Mouse (Mus musculus) liver, embryonic 13.5 days (tissue): ENCODE measurements around the gene Ciao2a. TPM values are rescaled to one million over a fixed set of nuclear protein-coding genes. Genes with fewer than 3 reads are reported as not detected.

Experiments used
- ATAC-seq: fragments of 200-750 bp; cut with Nextera tagmentation; 2 replicates; pipeline ENCODE4 v1.8.0; 2017; ENCODE audit warnings: low read depth, mild to moderate bottlenecking, moderate number of reproducible peaks, moderate library complexity
- DNase-seq: peaks from one replicate; pipeline ENCODE4 v3.0.0; 2022
- H3K27ac ChIP-seq: fragments of 300-500 bp; sonication (generic); 2 replicates; pipeline ENCODE4 v1.5.1; 2015; ENCODE audit warnings: moderate library complexity, mild to moderate bottlenecking, inconsistent platforms
- H3K27me3 ChIP-seq: fragments of 300-500 bp; sonication (generic); 2 replicates; pipeline ENCODE4 v1.6.1; 2015; ENCODE audit warnings: mild to moderate bottlenecking, inconsistent platforms
- H3K36me3 ChIP-seq: fragments of 300-500 bp; sonication (generic); 2 replicates; pipeline ENCODE4 v1.6.1; 2015; ENCODE audit warnings: mild to moderate bottlenecking, inconsistent platforms
- H3K4me1 ChIP-seq: fragments of 300-500 bp; sonication (generic); replicated peaks from 2 replicates; pipeline ENCODE4 v1.6.1; 2015; ENCODE audit warnings: inconsistent platforms
- H3K4me2 ChIP-seq: fragments of 300-500 bp; sonication (generic); 2 replicates; pipeline ENCODE4 v1.6.1; 2015; ENCODE audit warnings: inconsistent platforms, mild to moderate bottlenecking, moderate library complexity
- H3K4me3 ChIP-seq: fragments of 300-500 bp; sonication (generic); replicated peaks from 2 replicates; pipeline ENCODE4 v1.5.1; 2015; ENCODE audit warnings: mild to moderate bottlenecking, inconsistent platforms
- H3K9ac ChIP-seq: fragments of 300-500 bp; sonication (generic); 2 replicates; pipeline ENCODE4 v1.6.1; 2015; ENCODE audit warnings: mild to moderate bottlenecking, inconsistent platforms
- H3K9me3 ChIP-seq: fragments of 300-500 bp; sonication (generic); replicated peaks from 2 replicates; pipeline ENCODE4 v1.6.1; 2016; ENCODE audit warnings: inconsistent platforms
- WGBS: fragments of 180-500 bp; shearing (Covaris S2); methylation state at CpG from one replicate; pipeline ENCODE4 v1.1.7; 2015; ENCODE audit not compliant: insufficient replicate concordance; 5-methylcytosine and 5-hydroxymethylcytosine counted together
- polyA plus RNA-seq: library from polyadenylated mRNA; unstranded; fragments of >200 nt; fragmentation: Nextera tagmentation; extraction: Ambion mirVana; gene quantifications from 2 replicates; pipeline ENCODE4 v1.2.1, GENCODE M21; 2015

Gene Ciao2a
- polyA plus RNA-seq, 1 experiment from 2014 or later: 196 TPM

DNA sequence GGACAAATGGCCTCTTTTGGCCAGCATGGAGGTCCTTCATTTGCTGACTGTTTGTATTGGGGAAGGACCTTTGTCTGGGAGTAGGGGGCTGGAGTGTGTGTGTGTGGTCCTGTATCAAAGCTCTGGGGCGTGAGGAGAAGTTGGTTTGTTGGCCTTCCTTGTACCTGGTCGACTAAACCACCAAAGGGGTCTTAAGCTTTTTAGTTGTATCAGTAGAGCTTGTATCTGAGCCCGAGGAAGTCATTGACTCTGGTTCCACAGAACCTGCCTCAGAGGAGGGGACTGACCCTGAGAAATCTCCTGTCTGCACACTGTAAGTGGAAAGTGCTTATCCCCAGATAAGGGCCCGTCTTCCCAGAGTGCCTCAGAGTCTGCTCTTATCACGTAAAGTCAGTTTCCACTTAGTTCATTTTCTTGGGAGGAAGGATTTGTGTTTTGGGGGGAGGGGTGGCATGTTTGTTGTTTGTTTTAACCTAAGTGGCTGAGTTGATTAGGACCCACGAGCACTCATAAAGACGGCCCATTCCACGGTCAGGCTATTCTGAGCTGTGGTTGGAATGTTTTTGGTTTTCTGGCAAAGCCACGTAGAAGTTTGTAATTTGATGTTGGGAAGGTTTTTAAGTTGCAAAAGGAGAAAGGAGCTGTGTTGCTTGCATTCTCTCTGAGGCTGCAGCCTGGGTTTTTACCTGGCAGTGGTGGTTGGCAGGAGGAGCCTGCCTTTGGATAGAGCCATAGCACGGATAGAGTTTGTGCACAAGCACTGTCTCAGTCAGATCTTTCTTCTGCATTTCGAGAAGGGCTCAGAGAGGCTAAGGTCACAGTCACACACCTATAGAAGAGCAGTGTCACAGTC lies 55.6 kb downstream of the Ciao2a start:
- ATAC-seq (peak; percentile 92), DNase-seq (peak; percentile 88)
- Histone ChIP-seq H3K27me3 (no peaks in the 10 kb centered on the region), H3K36me3 (no peaks in the 10 kb centered on the region), H3K9me3 (no peaks in the 10 kb centered on the region), H3K9ac (peak overlapping the region; percentile 78), H3K4me3 (peak overlapping the region; percentile 43), H3K4me2 (peak overlapping the region; percentile 71), H3K27ac (peak overlapping the region; percentile 99), H3K4me1 (peaks cover 100% of the 10 kb centered on the region)
- WGBS: 8% methylated on average over 11 of the region's 11 CpGs

DNA sequence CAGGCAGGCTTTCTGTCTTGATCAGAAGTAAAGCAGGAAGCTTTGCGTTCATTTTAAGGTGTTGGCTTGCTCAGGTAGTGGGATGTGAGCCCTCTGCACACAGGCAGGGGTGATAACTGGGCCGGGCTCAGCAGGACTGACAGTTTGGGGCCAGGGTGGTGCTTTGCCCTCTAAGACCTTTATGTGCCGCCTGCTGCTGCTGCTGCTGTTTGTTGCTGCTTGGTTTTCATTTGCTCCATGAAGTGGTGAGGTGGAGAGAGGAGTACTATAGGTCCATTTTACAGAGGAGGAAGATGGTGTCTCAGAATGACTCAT lies 56.2 kb downstream of the Ciao2a start:
- 20% methylated on average over 3 of the region's 3 CpGs for WGBS
- H3K27ac ChIP-seq: peak overlapping the region; percentile 99

DNA sequence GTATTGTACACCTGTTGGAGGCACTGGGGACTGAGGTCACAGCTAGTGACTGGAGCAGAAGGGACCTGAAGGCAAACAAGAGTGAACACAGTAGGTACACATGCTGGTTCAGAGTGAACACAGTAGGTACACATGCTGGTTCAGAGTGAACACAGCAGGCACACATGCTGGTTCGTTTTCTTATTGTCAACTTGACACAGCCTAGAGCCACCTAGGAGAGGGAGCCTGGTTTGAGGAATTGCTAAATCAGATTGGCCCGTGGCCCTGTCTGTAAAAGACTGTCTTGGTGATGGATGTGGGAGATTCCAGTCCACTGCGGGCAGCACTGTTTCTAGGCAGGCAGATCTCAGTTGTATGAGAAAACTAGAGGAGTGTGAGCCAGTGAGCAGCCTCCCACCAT lies 56.6 kb downstream of the Ciao2a start:
- Histone ChIP-seq H3K36me3 (no peaks in the 10 kb centered on the region), H3K4me3 (peak overlapping the region; percentile 43; the same call in 1 of the 2 replicates), H3K27me3 (no peaks in the 10 kb centered on the region), H3K9ac (peak overlapping the region; percentile 78), H3K9me3 (no peaks in the 10 kb centered on the region), H3K4me1 (peaks cover 99% of the 10 kb centered on the region), H3K27ac (peak overlapping the region; percentile 99), H3K4me2 (peak overlapping the region; percentile 71)
- ATAC-seq (no peak), DNase-seq (no peak)
- 52% methylated on average over 3 of the region's 3 CpGs for whole genome bisulfite sequencing

More for the DNA sequence above, 56.2 kb downstream of the Ciao2a start:
- DNase-seq (peak; percentile 51), ATAC-seq (peak; percentile 46)
- Histone ChIP-seq H3K9ac (peak overlapping the region; percentile 78), H3K4me1 (peaks cover 100% of the 10 kb centered on the region), H3K27me3 (no peaks in the 10 kb centered on the region), H3K4me3 (peak overlapping the region; percentile 43), H3K36me3 (no peaks in the 10 kb centered on the region), H3K9me3 (no peaks in the 10 kb centered on the region), H3K4me2 (peak overlapping the region; percentile 71)

DNA sequence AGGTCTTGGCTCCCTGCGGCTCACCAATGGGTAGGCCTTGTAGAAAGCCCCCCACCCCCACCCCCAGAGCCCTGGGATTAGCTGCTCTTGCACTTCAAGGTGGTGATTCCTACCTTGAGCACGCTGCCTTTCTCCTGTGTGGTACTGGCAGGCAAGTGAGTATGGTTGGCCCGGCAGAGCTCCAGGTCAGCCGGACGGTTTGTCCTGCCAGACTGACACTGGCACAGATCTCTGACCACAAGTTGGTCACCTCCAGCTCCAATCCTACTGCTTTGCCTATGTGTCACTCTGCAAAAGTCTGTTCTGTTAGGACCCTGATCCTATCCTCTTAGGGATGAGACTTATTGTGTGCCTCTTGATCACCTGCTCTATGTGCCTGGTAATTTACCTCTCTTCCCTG lies 58.2 kb downstream of the Ciao2a start:
- H3K4me3 ChIP-seq: no peak overlapping the region
- ATAC-seq (no peak), DNase-seq (no peak)
- no peak overlapping the region for H3K4me2 ChIP-seq
- WGBS: 82% methylated on average over 5 of the region's 5 CpGs
- no peaks in the 10 kb centered on the region for H3K36me3 ChIP-seq
- H3K27me3 ChIP-seq: no peaks in the 10 kb centered on the region
- H3K9me3 ChIP-seq: no peaks in the 10 kb centered on the region
- H3K9ac ChIP-seq: peak overlapping the region; percentile 78
- peaks cover 97% of the 10 kb centered on the region for H3K4me1 ChIP-seq
- peak overlapping the region; percentile 99 for H3K27ac ChIP-seq

DNA sequence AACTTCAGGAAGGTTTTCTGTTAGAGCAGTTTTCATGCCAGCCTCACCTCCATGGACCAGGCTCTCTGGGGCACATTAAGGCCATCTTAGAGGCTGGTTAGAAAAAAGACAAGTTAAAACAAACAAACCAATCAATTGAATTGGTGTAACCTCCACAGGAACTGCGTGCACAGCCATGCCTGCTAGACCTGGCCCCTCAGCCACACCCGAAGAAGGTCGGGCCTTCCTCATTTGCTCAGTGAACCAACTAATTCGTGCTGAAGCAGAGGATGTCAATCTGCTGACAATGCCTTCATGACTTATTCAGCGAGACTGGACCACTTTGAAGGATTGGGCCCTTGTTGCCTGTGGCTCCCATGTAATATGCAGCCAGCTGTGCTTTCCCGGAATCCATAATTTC lies 60.0 kb downstream of the Ciao2a start:
- Histone ChIP-seq H3K4me3 (no peak overlapping the region), H3K27me3 (no peaks in the 10 kb centered on the region), H3K36me3 (no peaks in the 10 kb centered on the region), H3K4me1 (peaks cover 78% of the 10 kb centered on the region), H3K9ac (peak overlapping the region; percentile 61), H3K9me3 (no peaks in the 10 kb centered on the region), H3K27ac (peak overlapping the region; percentile 99), H3K4me2 (peak overlapping the region; percentile 39)
- WGBS: 21% methylated on average over 6 of the region's 6 CpGs
- ATAC-seq: no peak
- DNase-seq: peak; percentile 41

Other genes with a start within 250 kb of the Ciao2a start
- gene Pclaf, start 236.4 kb upstream of the Ciao2a start, polyA plus RNA-seq: 121 and 141 TPM in 2 replicates
- gene Trip4, start 217.8 kb upstream of the Ciao2a start, polyA plus RNA-seq: 12.4 and 14.4 TPM in 2 replicates
- gene Csnk1g1, start 217.7 kb upstream of the Ciao2a start, polyA plus RNA-seq: 3.6 and 4.2 TPM in 2 replicates
- gene Ppib, start 66.4 kb upstream of the Ciao2a start, polyA plus RNA-seq: 380 and 383 TPM in 2 replicates
- gene Snx22, start 56.9 kb upstream of the Ciao2a start, polyA plus RNA-seq: 29.2 and 31.4 TPM in 2 replicates
- 79.7 and 94.6 TPM in 2 replicates for gene Snx1, start within 50 bp of the Ciao2a start, polyA plus RNA-seq
- gene Dapk2, start 31.6 kb downstream of the Ciao2a start, polyA plus RNA-seq: 20.5 and 23.8 TPM in 2 replicates
- gene Herc1, start 223.8 kb downstream of the Ciao2a start, polyA plus RNA-seq: 26.7 and 28.5 TPM in 2 replicates